Mouse (Mus musculus): ENCODE results near the gene Cope.

DNA sequence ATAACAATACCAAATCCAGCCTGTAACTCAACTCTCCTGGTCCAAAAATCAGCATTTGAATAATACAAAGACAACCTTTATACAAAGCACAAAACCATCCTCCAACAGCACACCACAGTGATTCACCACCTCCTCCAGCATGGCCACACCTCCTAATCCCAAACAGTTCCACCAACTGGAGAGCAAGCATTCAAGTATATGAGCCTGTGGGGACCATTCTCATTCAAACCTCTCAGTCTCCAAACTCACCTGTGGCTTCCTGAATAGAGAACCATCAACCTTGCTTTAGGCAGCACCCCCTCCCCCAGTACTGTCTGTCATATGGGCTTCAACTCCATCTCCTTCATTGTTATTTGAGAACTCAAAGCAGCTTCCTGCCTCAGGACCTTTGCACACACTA, 28.0 kb upstream of the Cope start:
- no peak for TF ChIP-seq CTCF (IDR thresholded peaks at IDR 0.05; ENCODE audit: extremely low read depth, insufficient read length, insufficient replicate concordance, low read depth, low read length)
- no peak for TF ChIP-seq POLR2A (IDR thresholded peaks at IDR 0.05; ENCODE audit: low read depth, low read length)
